Mouse (Mus musculus): ENCODE data around the gene C1s1. TPM values are rescaled to one million over a fixed set of nuclear protein-coding genes. Genes with fewer than 3 reads are reported as not detected.
"Not testable (repeated sequence)": the region's sequence is repeated elsewhere in the genome, so short reads cannot be mapped to it uniquely, and the experiment has no call there.

Gene C1s1
- polyA plus RNA-seq (2012; rRNA removed): 327 and 369 TPM in 2 replicates

- DNase-seq (ENCODE audit: low spot score): not testable (repeated sequence)
Observed at GRCm38 (mm10) chr6:124542284-124542683, at the start of gene C1s1. Gene C1s1, minus strand, starts transcription at chr6:124542359.

- DNase-seq (ENCODE audit: low spot score): no peak
Observed at GRCm38 (mm10) chr6:124588771-124589170, 46.6 kb upstream of the C1s1 start.

GRCm38 (mm10) chr6:124586266-124586665 lies 44.1 kb upstream of the C1s1 start:
- DNase-seq (ENCODE audit: low spot score): no peak

- no peak for DNase-seq (ENCODE audit: low spot score)
Observed at GRCm38 (mm10) chr6:124585761-124586160, 43.6 kb upstream of the C1s1 start.

- no peak for DNase-seq (ENCODE audit: low spot score)
Observed at GRCm38 (mm10) chr6:124584935-124585334, 42.8 kb upstream of the C1s1 start.

GRCm38 (mm10) chr6:124582231-124582630 lies 40.1 kb upstream of the C1s1 start:
- DNase-seq (ENCODE audit: low spot score): no peak

- DNase-seq (ENCODE audit: low spot score): not testable (repeated sequence)
Observed at GRCm38 (mm10) chr6:124580155-124580554, 38.0 kb upstream of the C1s1 start.

- not testable (repeated sequence) for DNase-seq (ENCODE audit: low spot score)
Observed at GRCm38 (mm10) chr6:124575155-124575678, 33.1 kb upstream of the C1s1 start.

- DNase-seq (ENCODE audit: low spot score): no peak
Observed at GRCm38 (mm10) chr6:124570026-124570425, 27.9 kb upstream of the C1s1 start, which contains the start of gene C1rb. Gene C1rb, plus strand, starts transcription at chr6:124570294.

GRCm38 (mm10) chr6:124561611-124562010 lies 19.5 kb upstream of the C1s1 start:
- DNase-seq (ENCODE audit: low spot score): not testable (repeated sequence)

- DNase-seq (ENCODE audit: low spot score): not testable (repeated sequence)
Observed at GRCm38 (mm10) chr6:124561156-124561555, 19.0 kb upstream of the C1s1 start.

GRCm38 (mm10) chr6:124555956-124556355 lies 13.8 kb upstream of the C1s1 start:
- not testable (repeated sequence) for DNase-seq (ENCODE audit: low spot score)

- DNase-seq (ENCODE audit: low spot score): no peak
Observed at GRCm38 (mm10) chr6:124552766-124553165, 10.6 kb upstream of the C1s1 start.

GRCm38 (mm10) chr6:124549023-124549550 lies 6.9 kb upstream of the C1s1 start:
- DNase-seq (ENCODE audit: low spot score): no peak

GRCm38 (mm10) chr6:124547979-124548378 lies 5.8 kb upstream of the C1s1 start:
- DNase-seq (ENCODE audit: low spot score): not testable (repeated sequence)

- no peak for DNase-seq (ENCODE audit: low spot score)
Observed at GRCm38 (mm10) chr6:124545425-124545824, 3.3 kb upstream of the C1s1 start.

- no peak for DNase-seq (ENCODE audit: low spot score)
Observed at GRCm38 (mm10) chr6:124544466-124544865, 2.3 kb upstream of the C1s1 start.

- not testable (repeated sequence) for DNase-seq (ENCODE audit: low spot score)
Observed at GRCm38 (mm10) chr6:124541176-124541575, 983 bp downstream of the C1s1 start.

GRCm38 (mm10) chr6:124536125-124536829 lies 5.9 kb downstream of the C1s1 start:
- DNase-seq (ENCODE audit: low spot score): not testable (repeated sequence)

- no peak for DNase-seq (ENCODE audit: low spot score)
Observed at GRCm38 (mm10) chr6:124531077-124531476, 11.1 kb downstream of the C1s1 start.

GRCm38 (mm10) chr6:124527881-124528280 lies 14.3 kb downstream of the C1s1 start:
- DNase-seq (ENCODE audit: low spot score): no peak

GRCm38 (mm10) chr6:124522082-124522481 lies 20.1 kb downstream of the C1s1 start:
- not testable (repeated sequence) for DNase-seq (ENCODE audit: low spot score)

GRCm38 (mm10) chr6:124517733-124518132 lies 24.4 kb downstream of the C1s1 start:
- not testable (repeated sequence) for DNase-seq (ENCODE audit: low spot score)
